11 mouse cellular contexts compared by ENCODE assay signal in the genomic region with DNA sequence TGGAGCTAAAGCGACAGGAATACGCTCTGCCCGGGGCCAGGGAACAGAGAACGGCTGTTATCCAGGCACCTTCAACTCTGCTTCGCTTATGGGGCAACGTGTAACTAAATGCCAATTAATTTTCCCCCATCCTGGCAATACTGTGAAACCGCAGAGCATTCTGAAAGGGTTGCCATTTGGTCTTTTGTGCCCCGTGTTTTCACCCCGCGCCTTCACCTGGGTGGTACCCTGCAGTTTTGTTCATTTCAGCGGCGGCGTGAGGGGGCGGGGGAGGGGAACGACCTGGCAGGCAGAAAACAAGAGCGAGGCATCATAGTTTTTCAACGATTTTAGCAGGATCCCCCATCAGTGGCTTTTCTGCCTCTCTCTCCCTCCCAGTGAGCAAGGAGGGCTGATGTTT. TPM values are rescaled to one million over a fixed set of nuclear protein-coding genes. Genes with fewer than 3 reads are reported as not detected.
A peak's percentile ranks its signal among the peaks of the same experiment; 100 is the strongest.
DNase-seq lines count a peak whose midpoint lies in the region; ATAC-seq lines count a peak whose summit lies in the region.
"Had no signal": no experiment of that assay in that cellular context is flagged by ENCODE, and none has a peak within 500 bp of the region (broad histone marks: within the 10 kb centered on the region; RNA-seq: fewer than 3 reads in every experiment).

No protein-coding gene starts in this region.

- peak overlapping the region; percentile 21 for H3K4me3 ChIP-seq in kidney, embryonic 15.5 days (replicated peaks)
- H3K4me3 ChIP-seq in embryonic facial prominence, embryonic 15.5 days (replicated peaks), result peak overlapping the region; percentile 29
- no peak overlapping the region for H3K4me3 ChIP-seq in intestine, embryonic 14.5 days (ENCODE audit: low read depth, low read length)

- H3K27me3 ChIP-seq in kidney, embryonic 15.5 days, result no peaks in the 10 kb centered on the region
- H3K27me3 ChIP-seq in embryonic facial prominence, embryonic 15.5 days, result no peaks in the 10 kb centered on the region
- no peaks in the 10 kb centered on the region for H3K27me3 ChIP-seq in intestine, embryonic 14.5 days (replicated peaks; ENCODE audit: control insufficient read depth, insufficient read depth, low read length)
- H3K27me3 ChIP-seq: Patski had no signal

- no peak for DNase-seq in kidney, adult 18-20 months
- no peak for DNase-seq in intestine, embryonic 14.5 days (ENCODE audit: low spot score)
- DNase-seq in neural tube, embryonic 10.5 days (ENCODE audit: extremely low spot score, low spot score), result peak; percentile 31
- no peak for DNase-seq in adrenal gland, adult 8-10 months
- DNase-seq: cerebellum, adult 8-10 months; kidney, adult 11 months had no signal

- WGBS in kidney, embryonic 15.5 days, result 11% methylated on average over 17 of the region's 17 CpGs
- 5% methylated on average over 17 of the region's 17 CpGs for whole genome bisulfite sequencing in embryonic facial prominence, embryonic 15.5 days
- WGBS in intestine, embryonic 14.5 days, result 18% methylated on average over 17 of the region's 17 CpGs

- peaks cover 15% of the 10 kb centered on the region for H3K4me1 ChIP-seq in kidney, embryonic 15.5 days
- H3K4me1 ChIP-seq in embryonic facial prominence, embryonic 15.5 days, result 0 out of 2 replicates have a peak, but pooled peaks cover 6% of the 10 kb centered on the region
- 0 out of 2 replicates have a peak, but pooled peaks cover 4% of the 10 kb centered on the region for H3K4me1 ChIP-seq in intestine, embryonic 14.5 days (replicated peaks; ENCODE audit: control insufficient read depth, insufficient read depth, low read length)

- H3K36me3 ChIP-seq in kidney, embryonic 15.5 days, result no peaks in the 10 kb centered on the region
- no peaks in the 10 kb centered on the region for H3K36me3 ChIP-seq in embryonic facial prominence, embryonic 15.5 days
- H3K36me3 ChIP-seq in intestine, embryonic 14.5 days (ENCODE audit: control insufficient read depth, insufficient read depth, low read length), result no peaks in the 10 kb centered on the region

- H3K9me3 ChIP-seq in kidney, embryonic 15.5 days (replicated peaks), result no peaks in the 10 kb centered on the region
- H3K9me3 ChIP-seq in embryonic facial prominence, embryonic 15.5 days (replicated peaks), result no peaks in the 10 kb centered on the region
- H3K9me3 ChIP-seq in intestine, embryonic 14.5 days (ENCODE audit: control insufficient read depth, low read length), result no peaks in the 10 kb centered on the region

- H3K9ac ChIP-seq in kidney, embryonic 15.5 days, result no peak overlapping the region
- H3K9ac ChIP-seq in embryonic facial prominence, embryonic 15.5 days, result no peak overlapping the region
- H3K9ac ChIP-seq in intestine, embryonic 14.5 days (ENCODE audit: low read length), result no peak overlapping the region

- H3K27ac ChIP-seq in kidney, embryonic 15.5 days, result no peak overlapping the region
- H3K27ac ChIP-seq in embryonic facial prominence, embryonic 15.5 days (replicated peaks), result no peak overlapping the region
- H3K27ac ChIP-seq in intestine, embryonic 14.5 days (ENCODE audit: low read depth), result no peak overlapping the region

- H3K4me2 ChIP-seq in kidney, embryonic 15.5 days, result peak overlapping the region; percentile 56
- H3K4me2 ChIP-seq in embryonic facial prominence, embryonic 15.5 days (replicated peaks), result peak overlapping the region; percentile 49
- peak overlapping the region; percentile 43 for H3K4me2 ChIP-seq in intestine, embryonic 14.5 days (ENCODE audit: low read length)

- no peak for ATAC-seq in kidney, embryonic 15.5 days (replicated peaks; ENCODE audit: low FRiP score)
- no peak for ATAC-seq in embryonic facial prominence, embryonic 15.5 days (ENCODE audit: insufficient number of reproducible peaks, low FRiP score, low TSS enrichment, low read depth)
- ATAC-seq in intestine, embryonic 14.5 days (replicated peaks; ENCODE audit: low FRiP score, low TSS enrichment, low read depth), result no peak
- ATAC-seq in frontal cortex, adult (ENCODE audit: low TSS enrichment), result no peak
- no peak for ATAC-seq in inflammation-experienced regulatory T-cells, adult 6 months
- ATAC-seq: Patski had no signal

RNA-seq across cellular contexts. Expression of a gene that starts 54.8 kb away (rescaled TPM):
- not detected in 2 replicates for polyA plus RNA-seq in kidney, embryonic 15.5 days (2015; fragmentation: Nextera tagmentation; extraction: Ambion mirVana)
- not detected in 2 replicates for polyA plus RNA-seq in embryonic facial prominence, embryonic 15.5 days (2015; fragmentation: Nextera tagmentation; extraction: Ambion mirVana)
- polyA plus RNA-seq in intestine, embryonic 14.5 days (2014; fragmentation: Nextera tagmentation; extraction: Ambion mirVana), result not detected in 2 replicates
- polyA plus RNA-seq in inflammation-experienced regulatory T-cells, adult 6 months (2017; shearing (Covaris generic)), result not detected
- not detected for total RNA-seq in adrenal gland, adult 8-10 months (2022)
- polyA plus RNA-seq: Patski had no signal

RNA-seq across cellular contexts. Expression of a gene that starts 56.8 kb away (rescaled TPM):
- 139 and 154 TPM in 2 replicates for polyA plus RNA-seq in kidney, embryonic 15.5 days (2015; fragmentation: Nextera tagmentation; extraction: Ambion mirVana)
- polyA plus RNA-seq in embryonic facial prominence, embryonic 15.5 days (2015; fragmentation: Nextera tagmentation; extraction: Ambion mirVana), result 139 and 142 TPM in 2 replicates
- polyA plus RNA-seq in intestine, embryonic 14.5 days (2014; fragmentation: Nextera tagmentation; extraction: Ambion mirVana), result 157 and 163 TPM in 2 replicates
- 100 to 1,000 TPM; 137 to 194 (median 168) TPM for polyA plus RNA-seq in inflammation-experienced regulatory T-cells, adult 6 months (2017; shearing (Covaris generic))
- total RNA-seq in adrenal gland, adult 8-10 months (2022), result 100 to 1,000 TPM in 2 of 4 experiments, 10 to 100 TPM in 2; 96.7 to 117 (median 108) TPM

RNA-seq across cellular contexts. Expression of a gene that starts 57.3 kb away (rescaled TPM):
- polyA plus RNA-seq in kidney, embryonic 15.5 days (2015; fragmentation: Nextera tagmentation; extraction: Ambion mirVana), result 14.6 and 15.4 TPM in 2 replicates
- polyA plus RNA-seq in embryonic facial prominence, embryonic 15.5 days (2015; fragmentation: Nextera tagmentation; extraction: Ambion mirVana), result 14.8 and 17.2 TPM in 2 replicates
- polyA plus RNA-seq in intestine, embryonic 14.5 days (2014; fragmentation: Nextera tagmentation; extraction: Ambion mirVana), result 17.9 and 18.7 TPM in 2 replicates
- 10 to 100 TPM; 21.4 to 30.5 (median 28.0) TPM for polyA plus RNA-seq in inflammation-experienced regulatory T-cells, adult 6 months (2017; shearing (Covaris generic))
- 10 to 100 TPM; 10.1 to 14.4 (median 12.9) TPM for total RNA-seq in adrenal gland, adult 8-10 months (2022)
